Mouse (Mus musculus) spleen, adult 2 months (tissue): ENCODE data around the gene Irgm1. TPM values are rescaled to one million over a fixed set of nuclear protein-coding genes. Genes with fewer than 3 reads are reported as not detected.

ENCODE experiments used
- DNase-seq, 2 experiments: peaks; one replicate each; pipeline versions ENCODE4 v3.0.0 to v3.0.0-alpha.2; 2012 to 2021; ENCODE audit warnings: low spot score in 2 of 2, low read depth in 1 of 2
- H3K27ac ChIP-seq: fragments of 200-500 bp; 2 replicates; pipeline ENCODE4 v1.5.1; 2012; ENCODE audit warnings: low read length, inconsistent platforms; ENCODE audit not compliant: insufficient read depth
- H3K27me3 ChIP-seq: fragments of 200-500 bp; 2 replicates; pipeline ENCODE4 v1.6.1; 2012; ENCODE audit warnings: mild to moderate bottlenecking, moderate library complexity, low read length, inconsistent platforms; ENCODE audit not compliant: control insufficient read depth, insufficient read depth
- H3K36me3 ChIP-seq: fragments of 200-500 bp; 2 replicates; pipeline ENCODE4 v1.6.1; 2012; ENCODE audit warnings: mild to moderate bottlenecking, low read length, inconsistent platforms; ENCODE audit not compliant: control insufficient read depth, insufficient read depth
- H3K4me1 ChIP-seq: fragments of 200-500 bp; 2 replicates; pipeline ENCODE4 v1.6.1; 2011; ENCODE audit warnings: inconsistent platforms; ENCODE audit not compliant: control insufficient read depth, insufficient read depth, insufficient read length
- H3K4me3 ChIP-seq: fragments of 200-500 bp; 2 replicates; pipeline ENCODE4 v1.5.1; 2011; ENCODE audit warnings: mild to moderate bottlenecking, inconsistent platforms; ENCODE audit not compliant: insufficient read depth, insufficient read length; ENCODE audit errors: extremely low read depth
- CTCF ChIP-seq: fragments of 200-500 bp; IDR thresholded peaks from 2 replicates; pipeline ENCODE4 v1.5.1; 2011; ENCODE audit warnings: mild to moderate bottlenecking, inconsistent platforms; ENCODE audit not compliant: insufficient read depth, insufficient read length, insufficient replicate concordance; ENCODE audit errors: extremely low read depth
- POLR2A ChIP-seq: fragments of 200-500 bp; IDR thresholded peaks from 2 replicates; pipeline ENCODE4 v1.6.1; 2011; ENCODE audit warnings: low read depth, low read length, inconsistent platforms
- WGBS: fragments of 180-500 bp; shearing (Covaris S2); methylation state at CpG from one replicate; pipeline ENCODE4 v1.1.7; 2018; 5-methylcytosine and 5-hydroxymethylcytosine counted together
- polyA plus RNA-seq: library from polyadenylated mRNA; depleted of rRNA; stranded (reverse); fragments of >200 nt; gene quantifications from 2 replicates; pipeline ENCODE4 v1.2.3, GENCODE M21; 2012

Gene Irgm1
- polyA plus RNA-seq, 1 experiment = 10.6 TPM

- peaks cover 32% of the 10 kb centered on the region; the same call in 1 of the 2 replicates for H3K4me1 ChIP-seq
- H3K27me3 ChIP-seq = no peaks in the 10 kb centered on the region
- H3K27ac ChIP-seq = no peak overlapping the region
- DNase-seq = no peak
- TF ChIP-seq CTCF (no peak), POLR2A (no peak)
- no peak overlapping the region for H3K4me3 ChIP-seq
- peaks cover 3% of the 10 kb centered on the region for H3K36me3 ChIP-seq
Observed at GRCm38 (mm10) chr11:48840805-48841204, 30.7 kb downstream of the Irgm1 start.

GRCm38 (mm10) chr11:48838879-48839680 is 32.4 kb downstream of the Irgm1 start:
- TF ChIP-seq POLR2A (no peak), CTCF (no peak)
- no peaks in the 10 kb centered on the region for H3K27me3 ChIP-seq
- no peak for DNase-seq
- no peaks in the 10 kb centered on the region; the same call in 1 of the 2 replicates for H3K36me3 ChIP-seq
- H3K4me1 ChIP-seq = peaks cover 24% of the 10 kb centered on the region; the same call in 1 of the 2 replicates
- 64% methylated on average over 10 of the region's 10 CpGs for WGBS
- peak overlapping the region; percentile 56 for H3K27ac ChIP-seq
- peak overlapping the region; percentile 42 for H3K4me3 ChIP-seq

- H3K36me3 ChIP-seq = no peaks in the 10 kb centered on the region; the same call in 1 of the 2 replicates
- WGBS = under 1% methylated on average over 16 of the region's 16 CpGs
- H3K27ac ChIP-seq = peak overlapping the region; percentile 89
- no peaks in the 10 kb centered on the region for H3K27me3 ChIP-seq
- DNase-seq = peak; percentile 76 to 83
- no peak for TF ChIP-seq CTCF
- no peak for TF ChIP-seq POLR2A
- H3K4me1 ChIP-seq = peaks cover 24% of the 10 kb centered on the region; the same call in 1 of the 2 replicates
- H3K4me3 ChIP-seq = peak overlapping the region; percentile 81
Observed at GRCm38 (mm10) chr11:48838181-48838797, 33.2 kb downstream of the Irgm1 start.

- Histone ChIP-seq H3K27me3 (no peaks in the 10 kb centered on the region), H3K4me1 (peaks cover 17% of the 10 kb centered on the region; the same call in 1 of the 2 replicates), H3K36me3 (no peaks in the 10 kb centered on the region; the same call in 1 of the 2 replicates), H3K27ac (peak overlapping the region; percentile 89), H3K4me3 (peak overlapping the region; percentile 81)
- DNase-seq = peak in 1 of 2 experiments; percentile 74
- WGBS = 1% methylated on average over 77 of the region's 77 CpGs
- TF ChIP-seq POLR2A (no peak; the same call in none of the 2 replicates), CTCF (no peak)
Observed at GRCm38 (mm10) chr11:48837310-48838180, 33.9 kb downstream of the Irgm1 start.

GRCm38 (mm10) chr11:48836990-48837309 is 34.5 kb downstream of the Irgm1 start:
- no peaks in the 10 kb centered on the region; the same call in 1 of the 2 replicates for H3K36me3 ChIP-seq
- 56% methylated on average over 11 of the region's 11 CpGs for WGBS
- peaks cover 12% of the 10 kb centered on the region; the same call in 1 of the 2 replicates for H3K4me1 ChIP-seq
- no peaks in the 10 kb centered on the region for H3K27me3 ChIP-seq
- H3K27ac ChIP-seq = peak overlapping the region; percentile 89
- peak overlapping the region; percentile 81 for H3K4me3 ChIP-seq
- DNase-seq = no peak
- TF ChIP-seq POLR2A (no peak), CTCF (no peak)

GRCm38 (mm10) chr11:48835923-48836322 is 35.6 kb downstream of the Irgm1 start:
- no peak for DNase-seq
- H3K27me3 ChIP-seq = no peaks in the 10 kb centered on the region
- TF ChIP-seq CTCF (no peak), POLR2A (no peak)
- H3K4me1 ChIP-seq = peaks cover 6% of the 10 kb centered on the region; the same call in 1 of the 2 replicates
- H3K36me3 ChIP-seq = no peaks in the 10 kb centered on the region; the same call in 1 of the 2 replicates
- no peak overlapping the region for H3K4me3 ChIP-seq
- H3K27ac ChIP-seq = no peak overlapping the region
- 84% methylated on average over 6 of the region's 6 CpGs for WGBS
